Mouse (Mus musculus) limb, embryonic 11.5 days (tissue): ENCODE data around the gene Bicd2. TPM values are rescaled to one million over a fixed set of nuclear protein-coding genes. Genes with fewer than 3 reads are reported as not detected.

Source experiments
- ATAC-seq: fragments of 200-750 bp; cut with Nextera tagmentation; 2 replicates; pipeline ENCODE4 v1.8.0; 2017; ENCODE audit warnings: low read depth; ENCODE audit not compliant: insufficient number of reproducible peaks, low FRiP score, low TSS enrichment
- DNase-seq: peaks from one replicate; pipeline ENCODE4 v3.0.0-alpha.2; 2015; ENCODE audit warnings: low spot score
- H3K27ac ChIP-seq: fragments of 300-500 bp; sonication (generic); replicated peaks from 2 replicates; pipeline ENCODE4 v1.5.1; 2014; ENCODE audit warnings: low read depth, mild to moderate bottlenecking, low read length
- H3K27me3 ChIP-seq: fragments of 300-500 bp; sonication (generic); 2 replicates; pipeline ENCODE4 v1.6.1; 2014; ENCODE audit warnings: mild to moderate bottlenecking, low read length, mixed read lengths; ENCODE audit not compliant: control insufficient read depth, insufficient read depth
- H3K36me3 ChIP-seq: fragments of 300-500 bp; sonication (generic); 2 replicates; pipeline ENCODE4 v1.6.1; 2014; ENCODE audit warnings: mild to moderate bottlenecking, low read length, moderate library complexity, mixed read lengths; ENCODE audit not compliant: control insufficient read depth, insufficient read depth
- H3K4me1 ChIP-seq: fragments of 300-500 bp; sonication (generic); 2 replicates; pipeline ENCODE4 v1.6.1; 2014; ENCODE audit warnings: low read length, mixed read lengths; ENCODE audit not compliant: control insufficient read depth, insufficient read depth
- H3K4me2 ChIP-seq: fragments of 300-500 bp; sonication (generic); 2 replicates; pipeline ENCODE4 v1.6.1; 2014; ENCODE audit warnings: low read depth, mild to moderate bottlenecking, moderate library complexity; ENCODE audit not compliant: severe bottlenecking
- H3K4me3 ChIP-seq: fragments of 300-500 bp; sonication (generic); 2 replicates; pipeline ENCODE4 v1.5.1; 2014; ENCODE audit warnings: low read depth, low read length
- H3K9ac ChIP-seq: fragments of 300-500 bp; sonication (generic); 2 replicates; pipeline ENCODE4 v1.6.1; 2014; ENCODE audit warnings: mild to moderate bottlenecking, low read length
- H3K9me3 ChIP-seq: fragments of 300-500 bp; sonication (generic); 2 replicates; pipeline ENCODE4 v1.6.1; 2016; ENCODE audit warnings: low read length; ENCODE audit not compliant: control insufficient read depth
- WGBS: fragments of 180-500 bp; shearing (Covaris S2); extraction: QIAGEN DNeasy Blood & Tissue Kit; methylation state at CpG from one replicate; pipeline ENCODE4 v1.1.7; 2014; 5-methylcytosine and 5-hydroxymethylcytosine counted together
- polyA plus RNA-seq: library from polyadenylated mRNA; unstranded; fragments of >200 nt; fragmentation: Nextera tagmentation; extraction: Ambion mirVana; gene quantifications from 2 replicates; pipeline ENCODE4 v1.2.1, GENCODE M21; 2014

Bicd2 gene
- polyA plus RNA-seq, 1 experiment from 2014 or later, result 25.8 TPM

DNA sequence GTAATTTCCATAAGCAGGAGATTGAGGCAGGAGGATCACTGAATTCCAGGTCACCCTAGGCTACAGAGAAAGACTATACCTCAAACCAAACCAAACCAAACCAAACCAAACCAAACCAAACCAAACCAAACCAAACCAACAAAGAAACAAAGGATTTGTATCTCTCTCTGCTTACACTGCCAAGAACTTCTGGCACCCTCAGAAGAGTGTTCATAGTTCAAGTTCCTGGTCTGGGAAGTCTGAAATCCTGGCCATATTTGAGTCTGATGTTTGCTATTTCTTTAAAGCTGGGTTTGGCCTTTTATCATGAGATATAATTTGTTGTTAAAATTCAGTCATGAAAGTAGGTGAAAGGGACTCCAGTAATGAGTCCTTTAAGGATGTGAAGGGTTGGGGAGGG lies 66.4 kb downstream of the Bicd2 start:
- no peaks in the 10 kb centered on the region for H3K4me1 ChIP-seq
- no peaks in the 10 kb centered on the region for H3K9me3 ChIP-seq
- ATAC-seq (no peak), DNase-seq (no peak)
- H3K27me3 ChIP-seq, result no peaks in the 10 kb centered on the region
- no peak overlapping the region for H3K27ac ChIP-seq
- no peak overlapping the region for H3K4me3 ChIP-seq
- H3K9ac ChIP-seq, result no peak overlapping the region
- no peak overlapping the region for H3K4me2 ChIP-seq
- H3K36me3 ChIP-seq, result no peaks in the 10 kb centered on the region

- no peaks in the 10 kb centered on the region for H3K9me3 ChIP-seq
- WGBS, result under 1% methylated on average over 64 of the region's 69 CpGs
Measured at GRCm38 (mm10) chr13:49420754-49421605, 79.6 kb downstream of the Bicd2 start, which contains the start of gene Ippk. Gene Ippk, plus strand, starts transcription at chr13:49421249.

GRCm38 (mm10) chr13:49421606-49421917 lies 80.2 kb downstream of the Bicd2 start:
- peak overlapping the region; percentile 87 for H3K4me3 ChIP-seq
- no peaks in the 10 kb centered on the region for H3K27me3 ChIP-seq
- H3K36me3 ChIP-seq, result no peaks in the 10 kb centered on the region
- DNase-seq, result peak; percentile 36
- H3K27ac ChIP-seq, result no peak overlapping the region
- no peaks in the 10 kb centered on the region for H3K9me3 ChIP-seq
- peak overlapping the region; percentile 96 for H3K4me2 ChIP-seq
- H3K9ac ChIP-seq, result peak overlapping the region; percentile 83
- peaks cover 10% of the 10 kb centered on the region; the same call in 1 of the 2 replicates for H3K4me1 ChIP-seq
- ATAC-seq, result peak; percentile 57
- WGBS, result under 1% methylated on average over 15 of the region's 15 CpGs

More at GRCm38 (mm10) chr13:49420754-49421605, 79.6 kb downstream of the Bicd2 start, which contains the start of gene Ippk:
- ATAC-seq, result peak; percentile 97
- DNase-seq, result peak; percentile 98
- peaks cover 10% of the 10 kb centered on the region; the same call in 1 of the 2 replicates for H3K4me1 ChIP-seq
- no peaks in the 10 kb centered on the region for H3K36me3 ChIP-seq
- H3K27me3 ChIP-seq, result no peaks in the 10 kb centered on the region
- no peak within 1 kb of the TSS for H3K27ac ChIP-seq
- H3K4me2 ChIP-seq, result peak within 1 kb of the TSS; percentile 96
- H3K4me3 ChIP-seq, result peak within 1 kb of the TSS; percentile 87
- H3K9ac ChIP-seq, result peak within 1 kb of the TSS; percentile 83

GRCm38 (mm10) chr13:49421959-49422358 lies 80.6 kb downstream of the Bicd2 start:
- Histone ChIP-seq H3K27me3 (no peaks in the 10 kb centered on the region), H3K9ac (peak overlapping the region; percentile 83), H3K4me1 (peaks cover 10% of the 10 kb centered on the region; the same call in 1 of the 2 replicates), H3K27ac (no peak overlapping the region), H3K9me3 (no peaks in the 10 kb centered on the region), H3K4me2 (peak overlapping the region; percentile 96), H3K4me3 (peak overlapping the region; percentile 87), H3K36me3 (no peaks in the 10 kb centered on the region)
- 21% methylated on average over 4 of the region's 4 CpGs for WGBS
- DNase-seq, result no peak
- ATAC-seq, result no peak

DNA sequence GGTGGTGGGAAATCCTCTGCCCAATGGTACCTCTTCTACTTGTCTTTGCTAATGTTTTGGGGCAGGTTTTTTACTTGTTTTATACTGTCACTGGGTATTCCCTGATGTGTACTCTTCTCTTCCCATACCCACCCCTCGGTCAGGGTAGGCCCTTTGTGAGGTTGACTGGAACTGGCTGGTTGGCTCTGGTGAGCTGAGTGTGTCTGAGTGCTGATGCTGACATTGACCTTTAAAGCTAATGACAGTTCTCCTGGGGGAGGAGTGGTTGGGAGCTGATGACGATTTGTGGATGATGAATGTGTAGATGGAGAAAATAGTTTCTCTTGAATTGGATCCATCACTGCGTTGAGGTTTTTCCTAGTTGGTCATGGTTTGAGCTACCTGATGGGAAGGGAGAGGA lies 85.4 kb downstream of the Bicd2 start:
- WGBS, result 89% methylated on average over 3 of the region's 3 CpGs
- H3K36me3 ChIP-seq, result no peaks in the 10 kb centered on the region
- no peak overlapping the region for H3K4me2 ChIP-seq

GRCm38 (mm10) chr13:49428042-49428675 lies 86.8 kb downstream of the Bicd2 start:
- H3K27me3 ChIP-seq, result no peaks in the 10 kb centered on the region
- no peak overlapping the region for H3K9ac ChIP-seq
- WGBS, result 86% methylated on average over 1 of the region's 1 CpGs
- no peaks in the 10 kb centered on the region; the same call in 1 of the 2 replicates for H3K36me3 ChIP-seq
- DNase-seq, result no peak
- no peaks in the 10 kb centered on the region for H3K4me1 ChIP-seq
- H3K4me2 ChIP-seq, result no peak overlapping the region
- no peak overlapping the region for H3K27ac ChIP-seq
- H3K4me3 ChIP-seq, result no peak overlapping the region
- no peaks in the 10 kb centered on the region for H3K9me3 ChIP-seq
- no peak for ATAC-seq

More for the DNA sequence above, 85.4 kb downstream of the Bicd2 start:
- no peak for ATAC-seq
- Histone ChIP-seq H3K9ac (no peak overlapping the region), H3K4me3 (no peak overlapping the region), H3K27ac (no peak overlapping the region), H3K4me1 (peaks cover 7% of the 10 kb centered on the region; the same call in 1 of the 2 replicates), H3K27me3 (no peaks in the 10 kb centered on the region), H3K9me3 (no peaks in the 10 kb centered on the region)
- no peak for DNase-seq

- no peaks in the 10 kb centered on the region; the same call in 1 of the 2 replicates for H3K36me3 ChIP-seq
- no peak overlapping the region for H3K4me2 ChIP-seq
- no peaks in the 10 kb centered on the region for H3K27me3 ChIP-seq
- WGBS, result 87% methylated on average over 4 of the region's 4 CpGs
- ATAC-seq, result no peak
- no peak overlapping the region for H3K9ac ChIP-seq
- no peaks in the 10 kb centered on the region for H3K9me3 ChIP-seq
- no peaks in the 10 kb centered on the region for H3K4me1 ChIP-seq
- no peak overlapping the region for H3K4me3 ChIP-seq
- no peak for DNase-seq
- no peak overlapping the region for H3K27ac ChIP-seq
Measured at GRCm38 (mm10) chr13:49430529-49430928, 89.1 kb downstream of the Bicd2 start.

DNA sequence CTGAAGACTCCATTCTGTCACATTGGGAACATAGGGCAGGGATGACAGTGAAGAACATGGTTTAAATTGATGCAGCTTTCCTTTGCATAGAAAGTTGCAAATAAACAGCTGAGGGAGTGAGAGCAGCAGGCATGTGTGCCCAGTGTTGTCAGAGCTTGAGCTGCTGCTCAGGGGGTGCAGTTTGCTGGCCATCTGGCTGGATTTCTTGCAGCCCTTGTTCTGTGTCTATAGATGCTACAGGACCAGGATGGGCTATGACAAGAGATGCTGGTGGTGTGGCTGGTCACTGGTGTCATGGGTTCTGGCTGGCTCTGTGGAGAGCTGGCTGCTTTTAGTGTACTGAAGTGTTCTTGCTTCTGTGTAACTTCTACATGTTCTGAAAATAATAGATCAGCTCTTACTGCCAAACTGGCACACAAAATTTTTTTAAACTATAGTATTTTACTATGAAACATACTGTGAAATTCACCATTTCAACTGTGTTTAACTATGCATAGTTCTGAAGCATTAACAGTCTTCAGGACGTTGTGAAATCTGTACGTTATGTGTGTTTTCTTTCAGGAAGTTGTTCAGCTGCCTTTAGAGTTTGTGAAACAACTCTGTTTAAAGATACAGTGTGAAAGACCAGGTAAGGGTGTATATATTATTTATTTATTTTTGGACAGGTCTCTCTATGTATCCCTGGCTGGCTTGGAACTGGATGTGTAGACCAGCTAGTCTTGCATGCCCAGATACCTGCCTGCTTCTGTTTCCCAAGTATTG lies 92.1 kb downstream of the Bicd2 start:
- Histone ChIP-seq H3K36me3 (no peaks in the 10 kb centered on the region; the same call in 1 of the 2 replicates), H3K4me2 (no peak overlapping the region), H3K27ac (no peak overlapping the region), H3K9me3 (no peaks in the 10 kb centered on the region), H3K4me1 (no peaks in the 10 kb centered on the region), H3K27me3 (no peaks in the 10 kb centered on the region), H3K4me3 (no peak overlapping the region), H3K9ac (no peak overlapping the region)
- no peak for DNase-seq
- no peak for ATAC-seq
- 92% methylated on average over 2 of the region's 2 CpGs for WGBS
